Mouse (Mus musculus): ENCODE measurements around the gene Grk6.

- no peak for TF ChIP-seq POLR2A (IDR thresholded peaks at IDR 0.05; ENCODE audit: extremely low read depth, insufficient read depth, low read length)
- TF ChIP-seq CTCF (IDR thresholded peaks at IDR 0.05; ENCODE audit: extremely low read depth, insufficient read depth, low read length), result no peak
These were observed 32.6 kb downstream of the Grk6 start for GRCm38 (mm10) chr13:55477492-55477891.

Measured in cortical plate, adult 2 months (tissue).